10 mouse cellular contexts compared by ENCODE assay signal in the genomic region with DNA sequence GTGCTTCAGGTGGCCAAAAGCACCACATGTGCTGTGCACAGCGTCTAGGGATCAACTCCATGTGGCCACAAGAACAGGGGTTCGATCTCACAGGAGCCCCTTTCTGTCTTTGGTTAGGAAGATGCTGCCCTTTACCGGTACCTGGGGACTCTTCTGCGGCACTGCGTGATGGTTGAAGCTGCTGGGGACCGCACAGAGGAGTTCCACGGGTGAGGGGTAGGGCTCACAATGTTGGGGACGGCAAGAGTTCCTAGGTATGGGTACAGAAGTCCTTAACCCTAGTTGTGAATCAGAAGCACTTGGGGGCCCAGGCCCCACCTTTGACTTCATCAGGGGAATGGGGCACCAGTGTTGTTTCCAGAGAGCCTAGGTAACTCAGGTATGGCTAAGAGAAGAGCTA. TPM values are rescaled to one million over a fixed set of nuclear protein-coding genes. Genes with fewer than 3 reads are reported as not detected.
A peak's percentile ranks its signal among the peaks of the same experiment; 100 is the strongest.
DNase-seq lines count a peak whose midpoint lies in the region; ATAC-seq and TF ChIP-seq lines count a peak whose summit lies in the region.
"Had no signal": no experiment of that assay in that cellular context is flagged by ENCODE, and none has a peak within 500 bp of the region (broad histone marks: within the 10 kb centered on the region; RNA-seq: fewer than 3 reads in every experiment).

No protein-coding gene starts in this region.

- H3K4me1 ChIP-seq in heart, embryonic 12.5 days (replicated peaks): peaks cover 22% of the 10 kb centered on the region
- peaks cover 57% of the 10 kb centered on the region for H3K4me1 ChIP-seq in G1E (ENCODE audit: insufficient read depth, low read depth, low read length)
- peaks cover 8% of the 10 kb centered on the region for H3K4me1 ChIP-seq in hindbrain, embryonic 11.5 days (replicated peaks; ENCODE audit: control insufficient read depth, insufficient read depth, low read length)
- peaks cover 37% of the 10 kb centered on the region for H3K4me1 ChIP-seq in midbrain, embryonic 10.5 days

- WGBS in heart, embryonic 12.5 days: 95% methylated on average over 8 of the region's 8 CpGs
- 95% methylated on average over 8 of the region's 8 CpGs for WGBS in hindbrain, embryonic 11.5 days
- 94% methylated on average over 8 of the region's 8 CpGs for WGBS in midbrain, embryonic 10.5 days

- H3K4me3 ChIP-seq in heart, embryonic 12.5 days: peak overlapping the region; percentile 70; the same call in 1 of the 2 replicates
- H3K4me3 ChIP-seq in G1E (ENCODE audit: low read depth, low read length): peak overlapping the region; percentile 95
- H3K4me3 ChIP-seq in hindbrain, embryonic 11.5 days (ENCODE audit: low read depth, low read length): no peak overlapping the region; the same call in 1 of the 2 replicates
- H3K4me3 ChIP-seq in midbrain, embryonic 10.5 days: peak overlapping the region; percentile 90

- no peak for TF ChIP-seq CTCF in G1E (IDR thresholded peaks at IDR 0.05; ENCODE audit: low read depth, low read length)

- H3K9ac ChIP-seq in heart, embryonic 12.5 days: peak overlapping the region; percentile 87
- no peak overlapping the region for H3K9ac ChIP-seq in hindbrain, embryonic 11.5 days (ENCODE audit: low read depth, low read length)

- no peak for DNase-seq in heart, adult 18-20 months
- no peak for DNase-seq in G1E (ENCODE audit: low spot score)
- DNase-seq in hindbrain, embryonic 11.5 days (ENCODE audit: low spot score): no peak
- no peak for DNase-seq in midbrain, embryonic 10.5 days (ENCODE audit: low spot score)
- DNase-seq in adrenal gland, postnatal 14 days: no peak
- no peak for DNase-seq in left cerebral cortex, adult 11 months (ENCODE audit: low spot score)
- DNase-seq in cerebellum, postnatal 10 days: no peak
- DNase-seq: adrenal gland, postnatal 36 days had no signal

- H3K9me3 ChIP-seq in heart, embryonic 12.5 days (replicated peaks): no peaks in the 10 kb centered on the region
- no peaks in the 10 kb centered on the region for H3K9me3 ChIP-seq in G1E (replicated peaks)
- no peaks in the 10 kb centered on the region for H3K9me3 ChIP-seq in hindbrain, embryonic 11.5 days (ENCODE audit: control insufficient read depth, low read length)
- H3K9me3 ChIP-seq in midbrain, embryonic 10.5 days (replicated peaks): no peaks in the 10 kb centered on the region

- peaks cover 67% of the 10 kb centered on the region for H3K36me3 ChIP-seq in heart, embryonic 12.5 days
- H3K36me3 ChIP-seq in G1E (replicated peaks): peaks cover 75% of the 10 kb centered on the region
- no peaks in the 10 kb centered on the region; the same call in 1 of the 2 replicates for H3K36me3 ChIP-seq in hindbrain, embryonic 11.5 days (ENCODE audit: control insufficient read depth, insufficient read depth, low read length)
- H3K36me3 ChIP-seq in midbrain, embryonic 10.5 days: peaks cover 69% of the 10 kb centered on the region

- H3K4me2 ChIP-seq in heart, embryonic 12.5 days: peak overlapping the region; percentile 87
- H3K4me2 ChIP-seq in hindbrain, embryonic 11.5 days (replicated peaks; ENCODE audit: low read depth, low read length): peak overlapping the region; percentile 92; the same call in 1 of the 2 replicates

- ATAC-seq in heart, embryonic 12.5 days (ENCODE audit: insufficient number of reproducible peaks, low FRiP score): no peak
- ATAC-seq in G1E (ENCODE audit: extremely low read depth, insufficient number of reproducible peaks, low FRiP score, poor library complexity, severe bottlenecking): no peak
- ATAC-seq in hindbrain, embryonic 11.5 days (ENCODE audit: low FRiP score): no peak

- no peaks in the 10 kb centered on the region for H3K27me3 ChIP-seq in heart, embryonic 12.5 days (replicated peaks)
- no peaks in the 10 kb centered on the region for H3K27me3 ChIP-seq in G1E (ENCODE audit: insufficient read depth, low read length)
- H3K27me3 ChIP-seq in hindbrain, embryonic 11.5 days (ENCODE audit: control insufficient read depth, insufficient read depth, low read length): no peaks in the 10 kb centered on the region
- H3K27me3 ChIP-seq in midbrain, embryonic 10.5 days (ENCODE audit: low read depth, poor library complexity, severe bottlenecking): no peaks in the 10 kb centered on the region

- no peak overlapping the region for H3K27ac ChIP-seq in heart, embryonic 12.5 days (ENCODE audit: poor library complexity, severe bottlenecking)
- H3K27ac ChIP-seq in hindbrain, embryonic 11.5 days (ENCODE audit: low read depth, low read length): no peak overlapping the region
- H3K27ac ChIP-seq in midbrain, embryonic 10.5 days (replicated peaks): peak overlapping the region; percentile 90; the same call in 1 of the 2 replicates

RNA-seq across cellular contexts. Expression of gene Bet1l, which starts 1.4 kb away (rescaled TPM):
- polyA plus RNA-seq in heart, embryonic 12.5 days (2016; fragmentation: Nextera tagmentation; extraction: Ambion mirVana): 27.7 and 29.3 TPM in 2 replicates
- total RNA-seq in heart, adult 18-20 months (2021): 1 to 10 TPM; 9.2 TPM
- 8.4 and 10.1 TPM in 2 replicates for total RNA-seq in G1E (2014; fragmentation: Nextera tagmentation)
- total RNA-seq in G1E (2017): 13.1 and 16.1 TPM in 2 replicates
- 3.5 and 5.2 TPM in 2 replicates for polyA plus RNA-seq in G1E (2012)
- polyA plus RNA-seq in hindbrain, embryonic 11.5 days (2014; fragmentation: Nextera tagmentation; extraction: Ambion mirVana): 24.2 and 28.9 TPM in 2 replicates
- 20.1 and 25.9 TPM in 2 replicates for polyA plus RNA-seq in midbrain, embryonic 10.5 days (2016; fragmentation: Nextera tagmentation; extraction: Ambion mirVana)
- total RNA-seq in adrenal gland, postnatal 14 days (2021): 27.4 and 32.1 TPM in 2 replicates

RNA-seq across cellular contexts. Expression of gene Ric8a, which starts 2.0 kb away (rescaled TPM):
- 42.7 and 48.0 TPM in 2 replicates for polyA plus RNA-seq in heart, embryonic 12.5 days (2016; fragmentation: Nextera tagmentation; extraction: Ambion mirVana)
- total RNA-seq in heart, adult 18-20 months (2021): 10 to 100 TPM; 18.4 to 21.2 TPM
- total RNA-seq in G1E (2014; fragmentation: Nextera tagmentation): 19.9 and 29.5 TPM in 2 replicates
- 21.1 and 27.9 TPM in 2 replicates for total RNA-seq in G1E (2017)
- polyA plus RNA-seq in G1E (2012): 27.9 and 28.4 TPM in 2 replicates
- 74.6 and 74.8 TPM in 2 replicates for polyA plus RNA-seq in hindbrain, embryonic 11.5 days (2014; fragmentation: Nextera tagmentation; extraction: Ambion mirVana)
- 54.3 and 71.1 TPM in 2 replicates for polyA plus RNA-seq in midbrain, embryonic 10.5 days (2016; fragmentation: Nextera tagmentation; extraction: Ambion mirVana)
- 44.8 and 61.1 TPM in 2 replicates for total RNA-seq in adrenal gland, postnatal 14 days (2021)

RNA-seq across cellular contexts. Expression of gene Gm45785, which starts 2.6 kb away (rescaled TPM):
- polyA plus RNA-seq in heart, embryonic 12.5 days (2016; fragmentation: Nextera tagmentation; extraction: Ambion mirVana): not detected in 2 replicates
- total RNA-seq in heart, adult 18-20 months (2021): not detected
- not detected in 2 replicates for total RNA-seq in G1E (2014; fragmentation: Nextera tagmentation)
- 0.17 and 1.8 TPM in 2 replicates for total RNA-seq in G1E (2017)
- 1.3 and 2.1 TPM in 2 replicates for polyA plus RNA-seq in G1E (2012)
- polyA plus RNA-seq in hindbrain, embryonic 11.5 days (2014; fragmentation: Nextera tagmentation; extraction: Ambion mirVana): not detected in 2 replicates
- not detected in 2 replicates for polyA plus RNA-seq in midbrain, embryonic 10.5 days (2016; fragmentation: Nextera tagmentation; extraction: Ambion mirVana)
- 0.89 TPM in 1 of 2 replicates, not detected in the other for total RNA-seq in adrenal gland, postnatal 14 days (2021)

RNA-seq across cellular contexts. Expression of gene Odf3, which starts 11.1 kb away (rescaled TPM):
- polyA plus RNA-seq in heart, embryonic 12.5 days (2016; fragmentation: Nextera tagmentation; extraction: Ambion mirVana): not detected in 2 replicates
- not detected for total RNA-seq in heart, adult 18-20 months (2021)
- total RNA-seq in G1E (2014; fragmentation: Nextera tagmentation) (not detected in 2 replicates), G1E (2017) (0.11 and 0.17 TPM in 2 replicates)
- polyA plus RNA-seq in G1E (2012): not detected in 2 replicates
- polyA plus RNA-seq in hindbrain, embryonic 11.5 days (2014; fragmentation: Nextera tagmentation; extraction: Ambion mirVana): not detected in 2 replicates
- not detected in 2 replicates for polyA plus RNA-seq in midbrain, embryonic 10.5 days (2016; fragmentation: Nextera tagmentation; extraction: Ambion mirVana)
- total RNA-seq in adrenal gland, postnatal 14 days (2021): not detected in 2 replicates
- total RNA-seq: left cerebral cortex, postnatal 14 days had no signal

RNA-seq across cellular contexts. Expression of gene Scgb1c1, which starts 13.4 kb away (rescaled TPM):
- polyA plus RNA-seq in heart, embryonic 12.5 days (2016; fragmentation: Nextera tagmentation; extraction: Ambion mirVana): not detected in 2 replicates
- 10 to 100 TPM; 30.5 to 32.9 TPM for total RNA-seq in heart, adult 18-20 months (2021)
- total RNA-seq in G1E (2014; fragmentation: Nextera tagmentation): not detected in 2 replicates
- not detected in 2 replicates for total RNA-seq in G1E (2017)
- polyA plus RNA-seq in G1E (2012): not detected in 2 replicates
- not detected in 2 replicates for polyA plus RNA-seq in hindbrain, embryonic 11.5 days (2014; fragmentation: Nextera tagmentation; extraction: Ambion mirVana)
- polyA plus RNA-seq in midbrain, embryonic 10.5 days (2016; fragmentation: Nextera tagmentation; extraction: Ambion mirVana): not detected in 2 replicates
- total RNA-seq in adrenal gland, postnatal 14 days (2021): not detected in 2 replicates
- total RNA-seq: adrenal gland, postnatal 36 days; left cerebral cortex, postnatal 14 days had no signal
